7 mouse cellular contexts compared by ENCODE assay signal in genomic region chr12:87407869-87408605, GRCm38 (mm10). TPM values are rescaled to one million over a fixed set of nuclear protein-coding genes. Genes with fewer than 3 reads are reported as not detected.
DNase-seq lines count a peak whose midpoint lies in the region; ATAC-seq lines count a peak whose summit lies in the region.

No protein-coding gene starts in this region.

- H3K4me2 ChIP-seq in heart, embryonic 13.5 days: peak overlapping the region; percentile 67

- peak overlapping the region; percentile 76 for H3K27ac ChIP-seq in heart, embryonic 13.5 days (replicated peaks)

- H3K36me3 ChIP-seq in heart, embryonic 13.5 days: no peaks in the 10 kb centered on the region

- no peaks in the 10 kb centered on the region for H3K9me3 ChIP-seq in heart, embryonic 13.5 days

- H3K9ac ChIP-seq in heart, embryonic 13.5 days: peak overlapping the region; percentile 72

- 22% methylated on average over 21 of the region's 21 CpGs for WGBS in heart, embryonic 13.5 days
- 12% methylated on average over 21 of the region's 21 CpGs for WGBS in large intestine, adult 2 months

- no peaks in the 10 kb centered on the region for H3K27me3 ChIP-seq in heart, embryonic 13.5 days (replicated peaks)

- H3K4me1 ChIP-seq in heart, embryonic 13.5 days: peaks cover 31% of the 10 kb centered on the region

- H3K4me3 ChIP-seq in heart, embryonic 13.5 days: peak overlapping the region; percentile 34

- peak; percentile 76 for DNase-seq in NIH3T3 (ENCODE audit: low read depth)
- peak; percentile 70 to 79 for DNase-seq in adrenal gland, postnatal 36 days
- DNase-seq in large intestine, adult 2 months (ENCODE audit: low read depth, low spot score): peak; percentile 70
- DNase-seq in cerebellum, adult 11 months: no peak

- no peak for ATAC-seq in heart, embryonic 13.5 days (ENCODE audit: extremely low read depth, insufficient number of reproducible peaks, low FRiP score, low TSS enrichment)
- ATAC-seq in megakaryocyte progenitor cell, adult 5-6 weeks (replicated peaks; ENCODE audit: poor library complexity): peak; percentile 82
- no peak for ATAC-seq in cerebellum, adult (ENCODE audit: insufficient number of reproducible peaks, low FRiP score, low TSS enrichment)

RNA-seq across cellular contexts. Expression of gene Sptlc2, which starts 19.9 kb away (rescaled TPM):
- total RNA-seq in adrenal gland, postnatal 36 days (2021): 100 to 1,000 TPM; 190 to 286 TPM
- 63.9 and 64.2 TPM in 2 replicates for polyA plus RNA-seq in heart, embryonic 13.5 days (2015; fragmentation: Nextera tagmentation; extraction: Ambion mirVana)
- polyA plus RNA-seq in large intestine, adult 2 months (2012; rRNA removed): 39.2 and 49.1 TPM in 2 replicates
- 199 and 210 TPM in 2 replicates for total RNA-seq in megakaryocyte progenitor cell, adult 5-6 weeks (2015)
- 128 and 138 TPM in 2 replicates for total RNA-seq in megakaryocyte progenitor cell, adult 5-6 weeks (2017)

RNA-seq across cellular contexts. Expression of gene Slirp, which starts 35.7 kb away (rescaled TPM):
- 100 to 1,000 TPM; 155 to 160 TPM for total RNA-seq in adrenal gland, postnatal 36 days (2021)
- polyA plus RNA-seq in heart, embryonic 13.5 days (2015; fragmentation: Nextera tagmentation; extraction: Ambion mirVana): 269 and 303 TPM in 2 replicates
- polyA plus RNA-seq in large intestine, adult 2 months (2012; rRNA removed): 21.4 and 21.7 TPM in 2 replicates
- total RNA-seq in megakaryocyte progenitor cell, adult 5-6 weeks (2015): 111 and 120 TPM in 2 replicates
- total RNA-seq in megakaryocyte progenitor cell, adult 5-6 weeks (2017): 49.4 and 79.7 TPM in 2 replicates

RNA-seq across cellular contexts. Expression of gene Alkbh1, which starts 35.8 kb away (rescaled TPM):
- 10 to 100 TPM; 21.5 to 24.2 TPM for total RNA-seq in adrenal gland, postnatal 36 days (2021)
- polyA plus RNA-seq in heart, embryonic 13.5 days (2015; fragmentation: Nextera tagmentation; extraction: Ambion mirVana): 34.2 and 37.2 TPM in 2 replicates
- 11.6 and 12.7 TPM in 2 replicates for polyA plus RNA-seq in large intestine, adult 2 months (2012; rRNA removed)
- total RNA-seq in megakaryocyte progenitor cell, adult 5-6 weeks (2015): 39.7 and 47.1 TPM in 2 replicates
- 57.2 and 82.5 TPM in 2 replicates for total RNA-seq in megakaryocyte progenitor cell, adult 5-6 weeks (2017)
